Mouse (Mus musculus) WW6 (cell line): ENCODE measurements around the gene Sfswap.

Experiments
- DNase-seq: peaks from one replicate; pipeline ENCODE4 v3.0.0-alpha.2; 2013; ENCODE audit warnings: low read depth, low spot score

The Sfswap gene

GRCm38 (mm10) chr5:129529571-129529970, 28.6 kb downstream of the Sfswap start:
- no peak for DNase-seq

GRCm38 (mm10) chr5:129533731-129534130, 32.7 kb downstream of the Sfswap start:
- DNase-seq, result no peak

- DNase-seq, result no peak
Measured at GRCm38 (mm10) chr5:129534500-129534899, 33.5 kb downstream of the Sfswap start.

- no peak for DNase-seq
Measured at GRCm38 (mm10) chr5:129535021-129535420, 34.0 kb downstream of the Sfswap start.

- no peak for DNase-seq
Measured at GRCm38 (mm10) chr5:129535431-129535830, 34.4 kb downstream of the Sfswap start.

- no peak for DNase-seq
Measured at GRCm38 (mm10) chr5:129538826-129539225, 37.8 kb downstream of the Sfswap start.

- DNase-seq, result no peak
Measured at GRCm38 (mm10) chr5:129542236-129542635, 41.2 kb downstream of the Sfswap start.

GRCm38 (mm10) chr5:129545787-129546186, 44.8 kb downstream of the Sfswap start:
- DNase-seq, result no peak

- DNase-seq, result no peak
Measured at GRCm38 (mm10) chr5:129549716-129550115, 48.7 kb downstream of the Sfswap start.

- DNase-seq, result no peak
Measured at GRCm38 (mm10) chr5:129550790-129551189, 49.8 kb downstream of the Sfswap start.

- DNase-seq, result no peak
Measured at GRCm38 (mm10) chr5:129551991-129552390, 51.0 kb downstream of the Sfswap start.

GRCm38 (mm10) chr5:129553642-129554041, 52.6 kb downstream of the Sfswap start:
- no peak for DNase-seq

- no peak for DNase-seq
Measured at GRCm38 (mm10) chr5:129558591-129558990, 57.6 kb downstream of the Sfswap start.

- DNase-seq, result no peak
Measured at GRCm38 (mm10) chr5:129559283-129559682, 58.3 kb downstream of the Sfswap start.

GRCm38 (mm10) chr5:129562342-129562741, 61.3 kb downstream of the Sfswap start:
- DNase-seq, result no peak

- no peak for DNase-seq
Measured at GRCm38 (mm10) chr5:129568596-129568995, 67.6 kb downstream of the Sfswap start.

- DNase-seq, result no peak
Measured at GRCm38 (mm10) chr5:129578201-129578600, 77.2 kb downstream of the Sfswap start.

GRCm38 (mm10) chr5:129580046-129580445, 79.0 kb downstream of the Sfswap start:
- DNase-seq, result no peak

GRCm38 (mm10) chr5:129580572-129580971, 79.6 kb downstream of the Sfswap start:
- DNase-seq, result no peak

GRCm38 (mm10) chr5:129581015-129581414, 80.0 kb downstream of the Sfswap start:
- no peak for DNase-seq

GRCm38 (mm10) chr5:129583331-129583730, 82.3 kb downstream of the Sfswap start:
- no peak for DNase-seq

GRCm38 (mm10) chr5:129583761-129584582, 83.0 kb downstream of the Sfswap start, which contains the start of gene Mmp17:
Mmp17 (plus strand) TSS chr5:129584169.
- no peak for DNase-seq
